Mouse (Mus musculus) cerebellum, adult 2 months (tissue): ENCODE measurements around the gene Zfp821.

ENCODE experiments used
- CTCF ChIP-seq: fragments of 200-500 bp; IDR thresholded peaks from 2 replicates; pipeline ENCODE4 v1.5.1; 2011; ENCODE audit warnings: low read depth, mild to moderate bottlenecking, control low read depth, low read length, moderate library complexity, borderline replicate concordance; ENCODE audit not compliant: insufficient read depth
- POLR2A ChIP-seq: fragments of 200-500 bp; IDR thresholded peaks from 2 replicates; pipeline ENCODE4 v1.6.1; 2011; ENCODE audit warnings: low read length, control low read depth, borderline replicate concordance; ENCODE audit not compliant: insufficient read depth

GRCm38 (mm10) chr8:109754696-109755095 is 49.4 kb downstream of the Zfp821 start:
- no peak for TF ChIP-seq CTCF
- TF ChIP-seq POLR2A: no peak
